Mouse (Mus musculus) G1E (cell line): ENCODE measurements around the gene Pdgfd. TPM values are rescaled to one million over a fixed set of nuclear protein-coding genes. Genes with fewer than 3 reads are reported as not detected.

Experiments used
- ATAC-seq: 2 replicates; pipeline ENCODE4 v1.8.0; 2016; ENCODE audit warnings: mild to moderate bottlenecking; ENCODE audit not compliant: insufficient number of reproducible peaks, poor library complexity, low FRiP score, severe bottlenecking; ENCODE audit errors: extremely low read depth
- DNase-seq: peaks from one replicate; pipeline ENCODE4 v3.0.0; 2012; ENCODE audit warnings: low spot score
- H3K27me3 ChIP-seq: 2 replicates; pipeline ENCODE4 v1.6.1; 2012; ENCODE audit warnings: mild to moderate bottlenecking, low read length, inconsistent platforms; ENCODE audit not compliant: insufficient read depth
- H3K36me3 ChIP-seq: replicated peaks from 2 replicates; pipeline ENCODE3; 2012; ENCODE audit warnings: mild to moderate bottlenecking, inconsistent platforms
- H3K4me1 ChIP-seq: 2 replicates; pipeline ENCODE4 v1.6.1; 2012; ENCODE audit warnings: low read depth, low read length, inconsistent platforms, mixed read lengths; ENCODE audit not compliant: insufficient read depth
- H3K4me3 ChIP-seq: 2 replicates; pipeline ENCODE4 v1.5.1; 2012; ENCODE audit warnings: low read depth, mild to moderate bottlenecking, inconsistent platforms, low read length, moderate library complexity, mixed read lengths
- H3K9me3 ChIP-seq: replicated peaks from 2 replicates; pipeline ENCODE4 v1.6.1; 2012; ENCODE audit warnings: inconsistent platforms
- CTCF ChIP-seq: IDR thresholded peaks from 2 replicates; pipeline ENCODE4 v1.5.1; 2012; ENCODE audit warnings: low read depth, low read length, inconsistent platforms, mixed read lengths
- GATA1 ChIP-seq: IDR thresholded peaks from 2 replicates; pipeline ENCODE4 v1.6.1; 2012; ENCODE audit warnings: borderline replicate concordance, low read length, inconsistent platforms, mixed read lengths
- GATA2 ChIP-seq: IDR thresholded peaks from 2 replicates; pipeline ENCODE4 v1.6.1; 2012; ENCODE audit warnings: low read depth, low read length, inconsistent platforms, borderline replicate concordance
- POLR2AphosphoS5 ChIP-seq: IDR thresholded peaks from 2 replicates; pipeline ENCODE4 v1.6.1; 2012; ENCODE audit warnings: low read depth, low read length, inconsistent platforms; ENCODE audit not compliant: insufficient replicate concordance
- TAL1 ChIP-seq: conservative IDR thresholded peaks from 2 replicates; pipeline ENCODE4 v1.6.1; 2012; ENCODE audit warnings: low read depth, low read length, inconsistent platforms, mixed read lengths
- polyA plus RNA-seq: library from polyadenylated mRNA; stranded (reverse); fragments of >175 nt; gene quantifications from 2 replicates; pipeline ENCODE4 v1.2.3, GENCODE M21; 2012
- total RNA-seq, 2 experiments: library from RNA; stranded (forward) in 1 of 2; stranded (reverse) in 1 of 2; fragments of 200-1000 nt in 1 of 2; fragments of >200 nt in 1 of 2; fragmentation: Nextera tagmentation in 1 of 2; gene quantifications; 2 replicates each; pipeline ENCODE4 v1.2.3; 2014 to 2017

Gene Pdgfd
- total and polyA plus RNA-seq, 3 experiments, result not detected

GRCm38 (mm10) chr9:6344924-6345323, 176.5 kb downstream of the Pdgfd start:
- Histone ChIP-seq H3K4me1 (no peaks in the 10 kb centered on the region), H3K36me3 (no peaks in the 10 kb centered on the region), H3K27me3 (no peaks in the 10 kb centered on the region), H3K9me3 (no peaks in the 10 kb centered on the region), H3K4me3 (no peak overlapping the region)
- ATAC-seq (no peak), DNase-seq (no peak)
- TF ChIP-seq POLR2AphosphoS5, result no peak
- no peak for TF ChIP-seq CTCF
- no peak for TF ChIP-seq GATA1
- TF ChIP-seq TAL1, result no peak
- TF ChIP-seq GATA2, result no peak

GRCm38 (mm10) chr9:6345366-6345765, 177.0 kb downstream of the Pdgfd start:
- no peak for DNase-seq
- TF ChIP-seq GATA1 (no peak), TAL1 (no peak), GATA2 (no peak), POLR2AphosphoS5 (no peak), CTCF (no peak)
- Histone ChIP-seq H3K27me3 (no peaks in the 10 kb centered on the region), H3K36me3 (no peaks in the 10 kb centered on the region), H3K4me3 (no peak overlapping the region), H3K4me1 (no peaks in the 10 kb centered on the region), H3K9me3 (no peaks in the 10 kb centered on the region)
- ATAC-seq, result no peak

GRCm38 (mm10) chr9:6353257-6353960, 185.0 kb downstream of the Pdgfd start:
- no peaks in the 10 kb centered on the region for H3K9me3 ChIP-seq
- no peaks in the 10 kb centered on the region for H3K36me3 ChIP-seq
- H3K4me3 ChIP-seq, result no peak overlapping the region
- no peaks in the 10 kb centered on the region for H3K27me3 ChIP-seq
- ATAC-seq (no peak), DNase-seq (no peak)
- no peaks in the 10 kb centered on the region for H3K4me1 ChIP-seq
- TF ChIP-seq TAL1 (no peak), CTCF (no peak), GATA1 (no peak), POLR2AphosphoS5 (no peak), GATA2 (no peak)

- TF ChIP-seq GATA2 (no peak), GATA1 (no peak), POLR2AphosphoS5 (no peak), TAL1 (no peak), CTCF (no peak)
- DNase-seq, result no peak
- H3K9me3 ChIP-seq, result no peaks in the 10 kb centered on the region
- ATAC-seq, result no peak
- no peaks in the 10 kb centered on the region for H3K4me1 ChIP-seq
- no peak overlapping the region for H3K4me3 ChIP-seq
- H3K36me3 ChIP-seq, result no peaks in the 10 kb centered on the region
- H3K27me3 ChIP-seq, result no peaks in the 10 kb centered on the region
These were observed 192.4 kb downstream of the Pdgfd start for GRCm38 (mm10) chr9:6360795-6361194.

GRCm38 (mm10) chr9:6366550-6366949, 198.2 kb downstream of the Pdgfd start:
- Histone ChIP-seq H3K4me1 (no peaks in the 10 kb centered on the region), H3K9me3 (no peaks in the 10 kb centered on the region), H3K27me3 (no peaks in the 10 kb centered on the region), H3K4me3 (no peak overlapping the region), H3K36me3 (no peaks in the 10 kb centered on the region)
- ATAC-seq, result no peak
- DNase-seq, result no peak
- TF ChIP-seq POLR2AphosphoS5 (no peak), GATA1 (no peak), GATA2 (no peak), CTCF (no peak), TAL1 (no peak)

GRCm38 (mm10) chr9:6401764-6402163, 233.4 kb downstream of the Pdgfd start:
- Histone ChIP-seq H3K4me3 (no peak overlapping the region), H3K9me3 (no peaks in the 10 kb centered on the region), H3K27me3 (no peaks in the 10 kb centered on the region), H3K4me1 (no peaks in the 10 kb centered on the region), H3K36me3 (no peaks in the 10 kb centered on the region)
- DNase-seq, result no peak
- no peak for ATAC-seq
- TF ChIP-seq CTCF (no peak), GATA2 (no peak), GATA1 (no peak), POLR2AphosphoS5 (no peak), TAL1 (no peak)
